Mouse (Mus musculus): ENCODE results near the gene Dnmbp.
A peak's percentile ranks its signal among the peaks of the same experiment; 100 is the strongest.

DNA sequence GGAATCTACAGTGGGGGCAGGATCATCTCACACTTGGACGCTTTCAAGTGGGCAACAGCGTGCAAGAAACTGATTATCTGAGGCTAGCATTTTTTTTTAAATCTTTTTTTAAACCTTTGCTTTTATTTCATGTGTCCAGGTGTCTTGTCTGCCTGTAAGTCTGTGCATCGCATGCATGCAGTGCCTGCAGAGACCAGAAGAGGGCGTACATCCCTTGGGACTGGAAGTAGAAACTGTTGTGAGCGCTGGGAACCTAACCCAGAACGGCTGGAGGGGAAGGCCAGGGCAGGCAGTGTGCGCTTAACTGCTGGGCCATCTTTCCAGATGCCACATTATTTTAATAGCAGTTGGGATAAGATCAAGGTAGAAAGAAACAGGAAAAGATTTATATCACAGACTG, 17.0 kb downstream of the Dnmbp start:
- TF ChIP-seq CTCF (IDR thresholded peaks at IDR 0.05 in 2 of 3, conservative IDR thresholded peaks at IDR 0.05 in 1 of 3; ENCODE audit: control insufficient read depth in 1 of 3, insufficient read depth in 1 of 3, low read depth in 2 of 3, low read length in 3 of 3, poor library complexity in 1 of 3, severe bottlenecking in 1 of 3) (peak; percentile 37 to 68 (median 58)), TCF12 (IDR thresholded peaks at IDR 0.05; ENCODE audit: low read depth, low read length) (no peak), TBP (IDR thresholded peaks at IDR 0.05; ENCODE audit: low read depth, low read length) (no peak), MAZ (IDR thresholded peaks at IDR 0.05; ENCODE audit: low read depth, low read length) (no peak), USF1 (IDR thresholded peaks at IDR 0.05; ENCODE audit: low read depth, low read length) (no peak), POLR2A (IDR thresholded peaks at IDR 0.05; ENCODE audit: control insufficient read depth in 1 of 2, insufficient read depth in 1 of 2, low read depth in 1 of 2, low read length in 2 of 2, poor library complexity in 1 of 2) (no peak), MAFK (IDR thresholded peaks at IDR 0.05; ENCODE audit: borderline replicate concordance, low read depth, low read length) (no peak), MYC (IDR thresholded peaks at IDR 0.05; ENCODE audit: low read depth, low read length) (no peak), EP300 (IDR thresholded peaks at IDR 0.05; ENCODE audit: low read depth in 1 of 2, low read length in 2 of 2) (no peak)

Measured in MEL (cell line).